Mouse (Mus musculus) hindbrain, embryonic 13.5 days (tissue): Measurements from ENCODE around the gene Ralbp1. TPM values are rescaled to one million over a fixed set of nuclear protein-coding genes. Genes with fewer than 3 reads are reported as not detected.

Experiments used
- ATAC-seq: fragments of 200-750 bp; cut with Nextera tagmentation; 2 replicates; pipeline ENCODE4 v1.8.0; 2017; ENCODE audit warnings: moderate TSS enrichment; ENCODE audit not compliant: low FRiP score
- H3K27ac ChIP-seq: fragments of 300-500 bp; sonication (generic); 2 replicates; pipeline ENCODE4 v1.5.1; 2015; ENCODE audit warnings: inconsistent platforms, mild to moderate bottlenecking, moderate library complexity
- H3K27me3 ChIP-seq: fragments of 300-500 bp; sonication (generic); 2 replicates; pipeline ENCODE4 v1.6.1; 2015; ENCODE audit warnings: mild to moderate bottlenecking, inconsistent platforms
- H3K36me3 ChIP-seq: fragments of 300-500 bp; sonication (generic); 2 replicates; pipeline ENCODE4 v1.6.1; 2015; ENCODE audit warnings: mild to moderate bottlenecking, inconsistent platforms
- H3K4me1 ChIP-seq: fragments of 300-500 bp; sonication (generic); replicated peaks from 2 replicates; pipeline ENCODE4 v1.6.1; 2015; ENCODE audit warnings: inconsistent platforms
- H3K4me2 ChIP-seq: fragments of 300-500 bp; sonication (generic); 2 replicates; pipeline ENCODE4 v1.6.1; 2015; ENCODE audit warnings: inconsistent platforms, mild to moderate bottlenecking, moderate library complexity
- H3K4me3 ChIP-seq: fragments of 300-500 bp; sonication (generic); 2 replicates; pipeline ENCODE4 v1.5.1; 2015; ENCODE audit warnings: mild to moderate bottlenecking, inconsistent platforms
- H3K9ac ChIP-seq: fragments of 300-500 bp; sonication (generic); 2 replicates; pipeline ENCODE4 v1.6.1; 2015; ENCODE audit warnings: mild to moderate bottlenecking, inconsistent platforms
- H3K9me3 ChIP-seq: fragments of 300-500 bp; sonication (generic); 2 replicates; pipeline ENCODE4 v1.6.1; 2016; ENCODE audit warnings: inconsistent platforms
- WGBS: fragments of 180-500 bp; shearing (Covaris S2); methylation state at CpG from one replicate; pipeline ENCODE4 v1.1.7; 2015; 5-methylcytosine and 5-hydroxymethylcytosine counted together
- polyA plus RNA-seq: library from polyadenylated mRNA; unstranded; fragments of >200 nt; fragmentation: Nextera tagmentation; extraction: Ambion mirVana; gene quantifications from 2 replicates; pipeline ENCODE4 v1.2.1, GENCODE M21; 2015

Gene Ralbp1
- polyA plus RNA-seq, 1 experiment from 2014 or later: 58.3 TPM

- Histone ChIP-seq H3K9me3 (no peaks in the 10 kb centered on the region), H3K4me1 (no peaks in the 10 kb centered on the region), H3K9ac (no peak overlapping the region), H3K36me3 (peaks cover 90% of the 10 kb centered on the region), H3K27ac (no peak overlapping the region), H3K4me2 (no peak overlapping the region), H3K27me3 (no peaks in the 10 kb centered on the region), H3K4me3 (no peak overlapping the region)
- ATAC-seq: no peak
- WGBS: 83% methylated on average over 7 of the region's 7 CpGs
Measured at GRCm38 (mm10) chr17:65839541-65840256, 45.9 kb downstream of the Ralbp1 start.

DNA sequence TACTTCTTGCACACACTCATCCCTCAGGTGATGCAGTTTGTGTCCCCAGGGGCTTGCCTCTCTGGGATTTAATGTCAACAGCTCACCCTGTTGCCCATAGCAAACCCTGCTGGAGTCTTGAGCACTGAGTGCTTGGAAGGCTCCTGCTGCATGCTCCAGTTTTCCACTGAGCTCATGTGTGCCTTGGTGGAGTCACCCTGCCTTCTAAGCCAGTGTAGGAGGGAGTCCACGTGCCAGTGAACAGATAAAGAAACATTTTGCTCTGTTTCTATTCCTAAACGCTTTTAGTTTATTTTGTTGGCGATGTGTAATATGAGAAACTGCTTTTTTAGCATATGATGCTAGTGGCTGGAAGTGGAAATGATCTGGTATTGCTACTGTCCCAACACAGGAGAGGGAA, 48.9 kb downstream of the Ralbp1 start:
- Histone ChIP-seq H3K4me1 (no peaks in the 10 kb centered on the region), H3K4me3 (no peak overlapping the region), H3K9ac (no peak overlapping the region), H3K27me3 (no peaks in the 10 kb centered on the region), H3K36me3 (peaks cover 91% of the 10 kb centered on the region), H3K4me2 (no peak overlapping the region), H3K27ac (no peak overlapping the region), H3K9me3 (no peaks in the 10 kb centered on the region)
- no peak for ATAC-seq
- 97% methylated on average over 3 of the region's 3 CpGs for WGBS

GRCm38 (mm10) chr17:65833891-65834290, 51.7 kb downstream of the Ralbp1 start:
- no peak overlapping the region for H3K4me3 ChIP-seq
- no peak for ATAC-seq
- no peak overlapping the region for H3K9ac ChIP-seq
- 93% methylated on average over 3 of the region's 3 CpGs for WGBS
- peaks cover 92% of the 10 kb centered on the region for H3K36me3 ChIP-seq
- H3K4me2 ChIP-seq: no peak overlapping the region
- no peaks in the 10 kb centered on the region for H3K9me3 ChIP-seq
- H3K4me1 ChIP-seq: no peaks in the 10 kb centered on the region; the same call in 1 of the 2 replicates
- no peak overlapping the region for H3K27ac ChIP-seq
- H3K27me3 ChIP-seq: no peaks in the 10 kb centered on the region

DNA sequence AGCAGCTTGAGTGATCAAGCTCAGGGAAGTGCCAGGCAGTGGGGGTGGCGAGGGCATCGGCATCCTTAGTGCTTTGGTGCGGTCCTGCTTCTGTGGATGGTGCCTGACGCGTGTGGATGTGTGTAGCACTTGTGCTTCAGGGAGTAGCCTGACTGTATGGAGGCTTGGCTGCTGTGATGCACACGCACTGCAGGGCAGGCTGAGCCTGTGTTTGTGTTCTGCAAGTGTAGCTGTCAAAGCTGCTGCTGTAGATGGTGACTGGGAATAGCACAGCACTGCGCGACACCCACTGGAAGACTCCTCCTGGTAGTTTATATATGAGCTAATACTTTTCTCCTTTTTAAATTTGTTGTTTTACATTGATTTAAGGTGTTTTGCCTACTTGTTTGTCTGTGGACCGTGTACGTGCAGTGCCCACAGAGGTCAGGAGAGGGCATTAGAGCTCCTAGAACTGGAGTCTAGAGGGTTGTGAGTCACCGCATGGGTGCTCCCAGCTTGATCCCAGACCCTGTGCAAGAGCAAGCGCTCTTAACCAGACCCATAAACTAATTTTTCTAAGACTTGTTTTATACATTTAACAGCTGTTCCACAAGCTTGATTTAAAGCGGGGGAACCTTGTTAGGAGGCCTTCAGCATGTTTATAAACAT, 55.3 kb downstream of the Ralbp1 start:
- Histone ChIP-seq H3K9me3 (no peaks in the 10 kb centered on the region), H3K27me3 (no peaks in the 10 kb centered on the region), H3K4me2 (no peak overlapping the region), H3K27ac (no peak overlapping the region), H3K36me3 (peaks cover 73% of the 10 kb centered on the region), H3K4me3 (no peak overlapping the region), H3K4me1 (peaks cover 11% of the 10 kb centered on the region), H3K9ac (no peak overlapping the region)
- 95% methylated on average over 13 of the region's 13 CpGs for WGBS
- ATAC-seq: no peak

- Histone ChIP-seq H3K9ac (no peak overlapping the region), H3K36me3 (peaks cover 72% of the 10 kb centered on the region), H3K4me3 (no peak overlapping the region), H3K9me3 (no peaks in the 10 kb centered on the region), H3K4me1 (peaks cover 11% of the 10 kb centered on the region), H3K27ac (no peak overlapping the region), H3K27me3 (no peaks in the 10 kb centered on the region), H3K4me2 (no peak overlapping the region)
- 92% methylated on average over 11 of the region's 11 CpGs for WGBS
- no peak for ATAC-seq
Measured at GRCm38 (mm10) chr17:65828951-65829350, 56.6 kb downstream of the Ralbp1 start.

DNA sequence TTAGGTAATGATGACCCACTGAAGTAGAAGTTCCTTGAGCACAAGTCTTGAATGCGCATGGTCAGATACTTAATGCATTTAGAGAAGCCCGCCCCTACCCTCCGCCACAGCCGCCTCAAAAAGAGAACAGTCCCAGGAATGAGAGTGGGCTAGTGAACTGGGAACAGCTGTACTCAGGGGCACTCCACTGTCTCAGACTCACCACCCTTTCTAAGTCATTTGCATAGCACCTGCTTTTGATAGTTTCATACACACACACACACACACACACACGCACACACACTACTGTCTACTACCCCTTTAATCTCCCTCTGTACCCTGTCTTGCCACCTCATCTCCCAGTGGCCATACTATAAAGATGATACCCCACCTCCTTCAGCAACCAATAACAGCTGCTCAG, 57.7 kb downstream of the Ralbp1 start:
- Histone ChIP-seq H3K9ac (no peak overlapping the region), H3K9me3 (no peaks in the 10 kb centered on the region), H3K4me2 (no peak overlapping the region), H3K36me3 (peaks cover 64% of the 10 kb centered on the region), H3K27ac (no peak overlapping the region), H3K27me3 (no peaks in the 10 kb centered on the region), H3K4me3 (no peak overlapping the region), H3K4me1 (peaks cover 11% of the 10 kb centered on the region)
- 95% methylated on average over 5 of the region's 5 CpGs for WGBS
- 0 out of 2 replicates have a peak, but pooled peaks have one; percentile 36 for ATAC-seq

- H3K27me3 ChIP-seq: no peaks in the 10 kb centered on the region
- H3K4me1 ChIP-seq: peaks cover 11% of the 10 kb centered on the region
- peaks cover 62% of the 10 kb centered on the region for H3K36me3 ChIP-seq
- ATAC-seq: no peak
- WGBS: 63% methylated on average over 16 of the region's 16 CpGs
- H3K9ac ChIP-seq: 0 out of 2 replicates have a peak overlapping the region, but pooled peaks have one; percentile 24
- H3K9me3 ChIP-seq: no peaks in the 10 kb centered on the region
- no peak overlapping the region for H3K4me2 ChIP-seq
- peak overlapping the region; percentile 52; the same call in 1 of the 2 replicates for H3K27ac ChIP-seq
- no peak overlapping the region for H3K4me3 ChIP-seq
Measured at GRCm38 (mm10) chr17:65827119-65827840, 58.3 kb downstream of the Ralbp1 start.

DNA sequence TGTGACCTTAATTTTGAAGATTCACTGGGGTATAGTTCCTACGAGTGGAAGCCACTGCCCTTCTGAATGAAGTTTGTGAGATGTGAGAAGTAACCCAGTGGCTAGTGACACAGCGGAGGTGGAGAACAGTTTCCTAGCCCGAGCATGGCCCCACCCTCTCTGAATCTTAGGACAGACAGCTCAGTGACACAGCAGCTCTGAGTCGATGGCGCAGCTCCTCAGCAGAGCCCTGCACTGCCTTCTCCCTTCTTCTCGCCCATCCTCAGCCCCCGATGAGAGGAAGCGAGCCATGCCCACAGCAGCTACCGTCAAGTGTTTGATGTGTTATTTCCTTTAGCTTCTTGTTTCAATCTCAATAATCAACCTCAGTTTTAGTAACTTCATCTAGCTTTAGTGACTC, 59.3 kb downstream of the Ralbp1 start:
- Histone ChIP-seq H3K4me3 (no peak overlapping the region), H3K4me1 (peaks cover 11% of the 10 kb centered on the region), H3K9me3 (no peaks in the 10 kb centered on the region), H3K27me3 (no peaks in the 10 kb centered on the region), H3K9ac (no peak overlapping the region), H3K27ac (no peak overlapping the region), H3K36me3 (peaks cover 61% of the 10 kb centered on the region), H3K4me2 (no peak overlapping the region)
- WGBS: 71% methylated on average over 9 of the region's 9 CpGs
- no peak for ATAC-seq

DNA sequence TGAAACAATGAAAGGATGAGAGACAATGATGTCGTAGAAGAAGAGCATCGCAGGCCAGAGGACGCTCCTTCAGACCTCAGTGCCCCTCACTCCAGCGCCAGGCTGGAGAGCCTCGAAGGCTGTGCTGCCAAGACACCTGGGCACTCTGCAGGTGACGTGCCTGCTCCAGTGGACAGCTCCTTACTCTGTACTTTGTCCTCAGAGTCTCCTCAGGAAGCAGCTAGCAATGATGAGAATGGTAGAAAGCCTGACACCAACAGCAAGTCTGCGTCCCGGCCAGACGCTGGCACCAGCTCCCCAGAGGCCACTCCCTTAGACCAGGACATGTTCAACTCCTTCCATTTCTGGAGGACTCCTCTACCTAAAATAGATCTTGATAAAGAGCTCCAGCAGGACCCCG, 61.4 kb downstream of the Ralbp1 start:
- peaks cover 49% of the 10 kb centered on the region for H3K36me3 ChIP-seq
- ATAC-seq: no peak

DNA sequence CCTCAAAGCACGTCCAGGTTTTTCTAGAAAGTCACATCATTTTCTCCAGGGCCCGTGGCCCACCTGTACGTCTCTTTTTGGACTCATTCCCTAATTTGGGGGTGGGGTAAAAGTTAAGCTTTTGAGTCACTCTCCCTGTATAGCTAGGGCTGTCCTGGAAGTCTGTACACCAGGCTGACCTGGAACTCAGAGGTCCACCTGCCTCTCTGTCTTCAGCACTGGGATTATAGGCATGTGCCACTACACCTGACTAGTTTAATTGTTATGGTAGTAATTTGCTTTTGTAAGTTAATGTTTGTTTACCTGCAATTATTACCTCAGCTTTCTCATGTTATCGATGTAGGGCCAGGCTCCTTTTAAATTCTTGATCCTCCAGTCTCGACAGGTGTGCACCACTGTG, 63.2 kb downstream of the Ralbp1 start:
- Histone ChIP-seq H3K9me3 (no peaks in the 10 kb centered on the region), H3K27ac (no peak overlapping the region), H3K36me3 (peaks cover 42% of the 10 kb centered on the region), H3K4me1 (peaks cover 5% of the 10 kb centered on the region), H3K4me2 (no peak overlapping the region), H3K4me3 (no peak overlapping the region), H3K27me3 (no peaks in the 10 kb centered on the region), H3K9ac (no peak overlapping the region)
- 96% methylated on average over 5 of the region's 5 CpGs for WGBS
- no peak for ATAC-seq

More for the DNA sequence above, 61.4 kb downstream of the Ralbp1 start:
- WGBS: 96% methylated on average over 10 of the region's 10 CpGs
- Histone ChIP-seq H3K4me1 (peaks cover 11% of the 10 kb centered on the region), H3K27ac (no peak overlapping the region), H3K4me2 (no peak overlapping the region), H3K9ac (no peak overlapping the region), H3K9me3 (no peaks in the 10 kb centered on the region), H3K4me3 (no peak overlapping the region), H3K27me3 (no peaks in the 10 kb centered on the region)

DNA sequence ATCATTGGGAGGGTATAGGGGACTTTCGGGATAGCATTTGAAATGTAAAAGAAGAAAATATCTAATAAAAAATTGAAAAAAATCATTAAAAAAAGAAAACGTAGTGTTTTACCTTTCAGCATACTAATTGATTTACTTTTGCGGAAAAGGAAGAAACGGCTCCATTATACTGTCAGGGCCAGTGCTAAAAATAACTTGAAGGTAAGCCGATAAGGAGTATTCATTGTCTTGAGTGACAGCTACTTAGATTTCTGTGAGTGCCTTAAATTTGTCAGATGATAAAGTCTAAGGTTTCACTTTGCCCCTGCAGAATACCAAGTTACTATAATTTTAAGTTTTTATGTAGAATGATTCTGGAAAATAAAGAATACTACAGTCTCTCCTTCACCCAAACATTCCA, 65.4 kb downstream of the Ralbp1 start:
- peaks cover 58% of the 10 kb centered on the region for H3K36me3 ChIP-seq
- no peaks in the 10 kb centered on the region for H3K4me1 ChIP-seq
- no peak overlapping the region for H3K9ac ChIP-seq
- no peaks in the 10 kb centered on the region for H3K9me3 ChIP-seq
- H3K27ac ChIP-seq: no peak overlapping the region
- no peak for ATAC-seq
- H3K4me3 ChIP-seq: no peak overlapping the region
- no peaks in the 10 kb centered on the region for H3K27me3 ChIP-seq
- no peak overlapping the region for H3K4me2 ChIP-seq
- 86% methylated on average over 5 of the region's 5 CpGs for WGBS

DNA sequence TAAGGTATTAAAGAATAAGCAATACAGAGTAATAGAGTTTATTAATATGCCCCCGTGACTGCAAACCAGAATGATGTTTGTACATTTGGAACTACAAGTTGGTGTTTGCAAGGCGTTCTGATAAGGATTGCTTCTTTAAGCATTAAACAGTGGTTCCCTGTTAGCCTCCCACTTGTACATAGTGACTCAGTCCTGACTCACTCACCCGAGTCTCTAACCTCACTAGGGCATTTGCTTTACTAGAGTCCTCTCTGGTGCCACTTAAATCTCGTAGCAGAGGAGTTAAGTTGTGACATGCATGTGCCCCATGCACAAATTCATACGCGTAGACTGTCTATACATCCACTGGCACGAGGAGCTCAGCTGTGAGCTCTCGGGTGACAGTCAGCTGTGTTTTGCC, 71.8 kb downstream of the Ralbp1 start:
- 95% methylated on average over 8 of the region's 8 CpGs for WGBS
- Histone ChIP-seq H3K36me3 (peaks cover 71% of the 10 kb centered on the region), H3K4me2 (no peak overlapping the region), H3K27ac (no peak overlapping the region), H3K9me3 (no peaks in the 10 kb centered on the region), H3K4me1 (no peaks in the 10 kb centered on the region), H3K4me3 (no peak overlapping the region), H3K27me3 (no peaks in the 10 kb centered on the region), H3K9ac (no peak overlapping the region)
- no peak for ATAC-seq
